Mouse (Mus musculus) brain, adult 2 months (tissue): ENCODE measurements at regions not wholly inside any gene's neighbourhood (a gene's known extent, or its start where the extent isn't known, plus 50 kb on each side); places are given as distances from the start of the nearest gene placed in this dataset.
A peak's percentile ranks its signal among the peaks of the same experiment; 100 is the strongest.

Experiments
- DNase-seq: peaks from one replicate; pipeline ENCODE4 v3.0.0; 2011; ENCODE audit warnings: low read depth, low spot score

DNA sequence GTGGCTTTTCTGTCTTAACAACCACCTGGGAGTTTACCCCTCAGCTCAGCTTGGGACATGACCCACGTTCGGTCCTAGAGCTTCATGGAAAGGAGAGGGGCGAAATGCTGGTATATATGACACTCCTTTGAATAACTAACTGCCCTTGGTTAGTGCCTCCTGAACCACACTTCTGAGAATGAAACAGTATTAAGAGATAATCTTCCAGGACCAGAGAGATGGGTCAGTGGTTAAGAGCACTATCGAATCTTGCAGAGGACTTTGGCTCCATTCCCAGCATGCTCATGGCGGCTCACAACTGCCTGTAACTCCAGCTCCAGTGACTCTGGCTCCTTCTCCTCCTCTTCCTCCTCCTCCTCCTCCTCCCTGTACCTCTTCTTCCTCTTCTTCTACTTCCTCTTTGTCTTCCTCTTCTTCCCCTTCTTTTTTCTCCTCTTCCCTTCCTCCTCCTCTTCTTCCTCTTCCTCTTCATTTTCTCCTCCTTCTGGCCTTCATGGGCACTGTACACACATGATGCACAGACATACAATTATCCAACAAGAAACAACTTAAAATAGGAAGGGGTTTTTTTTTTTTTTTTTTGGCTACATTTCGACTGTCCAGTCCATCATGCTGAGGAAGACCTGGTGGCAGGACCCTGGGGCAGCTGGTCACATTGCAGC is 71.0 kb upstream of the Ctnnb1 start:
- DNase-seq: no peak

DNA sequence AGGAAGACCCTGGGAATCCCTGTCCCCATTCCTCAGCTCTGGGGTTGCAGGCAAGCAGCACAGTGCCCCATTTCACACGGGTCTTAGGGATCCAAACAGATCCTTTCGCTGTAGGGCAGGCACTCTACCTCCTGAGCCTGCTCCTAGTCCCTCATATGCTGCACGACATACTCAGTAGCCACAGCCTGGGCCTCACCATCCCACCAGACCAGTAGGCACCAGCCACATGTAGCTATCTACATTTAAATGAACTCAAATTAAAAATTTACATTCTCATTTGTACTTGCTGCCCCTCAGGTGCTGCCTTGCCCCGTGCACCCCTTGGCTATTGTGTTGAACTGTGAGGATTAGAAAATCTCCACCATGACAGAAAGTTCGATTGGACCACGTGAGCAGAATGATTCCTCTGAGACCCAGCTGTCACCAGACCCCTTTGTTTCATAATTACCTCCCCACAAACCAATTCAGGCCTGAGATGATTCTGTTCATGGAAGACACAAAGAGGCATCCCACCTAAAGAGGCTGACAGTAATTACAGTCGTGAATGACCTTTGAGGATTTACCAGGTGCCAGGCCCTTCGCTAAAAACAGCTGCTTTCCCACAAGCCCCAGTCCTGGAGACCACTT is 67.9 kb upstream of the Ctnnb1 start:
- DNase-seq: no peak

DNA sequence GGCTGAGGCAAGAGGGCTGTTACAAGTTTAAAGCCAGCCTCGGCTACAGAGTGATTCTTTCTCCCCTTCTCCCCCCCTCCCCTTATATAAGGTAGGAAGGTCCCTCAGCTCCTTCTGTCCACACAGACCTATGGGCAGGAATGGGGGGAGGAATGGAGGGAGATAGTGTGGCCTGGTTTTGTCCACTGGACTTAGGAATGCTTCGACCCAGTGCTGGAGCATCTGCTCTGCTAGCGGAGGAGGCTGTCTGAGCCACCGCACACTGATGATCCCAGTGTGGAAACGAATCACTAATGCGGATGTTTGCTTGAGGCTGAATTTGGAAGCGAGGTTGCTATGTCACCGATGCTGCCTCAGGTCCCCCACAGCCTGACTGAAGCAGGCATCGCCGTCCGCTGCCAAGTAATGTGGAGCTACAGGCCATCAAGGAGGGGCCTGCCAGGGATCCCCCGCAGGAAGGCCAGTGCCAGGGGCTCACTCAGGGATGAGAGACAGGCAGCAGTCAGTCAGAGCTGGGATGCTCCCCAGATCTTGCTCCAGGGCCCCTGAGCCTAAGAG is 67.1 kb upstream of the Ctnnb1 start:
- DNase-seq: peak; percentile 70

DNA sequence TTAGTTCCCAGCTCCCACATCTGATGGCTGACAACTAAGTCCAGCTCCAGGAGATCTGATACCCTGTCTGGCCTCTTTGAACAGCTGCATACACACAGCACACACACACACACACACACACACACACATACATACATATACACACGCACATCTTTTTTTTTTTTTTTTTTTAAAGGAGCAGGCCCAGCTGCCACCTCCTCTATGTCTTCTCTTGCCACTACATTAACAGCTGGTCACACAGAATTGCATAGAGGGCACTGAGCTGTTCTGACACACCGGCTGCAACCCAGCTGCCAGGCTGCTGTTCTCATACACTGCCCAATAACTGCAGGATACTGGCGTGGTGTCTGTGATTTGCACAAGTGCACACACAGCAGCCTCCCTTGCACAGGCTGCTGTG is 64.6 kb upstream of the Ctnnb1 start:
- no peak for DNase-seq

DNA sequence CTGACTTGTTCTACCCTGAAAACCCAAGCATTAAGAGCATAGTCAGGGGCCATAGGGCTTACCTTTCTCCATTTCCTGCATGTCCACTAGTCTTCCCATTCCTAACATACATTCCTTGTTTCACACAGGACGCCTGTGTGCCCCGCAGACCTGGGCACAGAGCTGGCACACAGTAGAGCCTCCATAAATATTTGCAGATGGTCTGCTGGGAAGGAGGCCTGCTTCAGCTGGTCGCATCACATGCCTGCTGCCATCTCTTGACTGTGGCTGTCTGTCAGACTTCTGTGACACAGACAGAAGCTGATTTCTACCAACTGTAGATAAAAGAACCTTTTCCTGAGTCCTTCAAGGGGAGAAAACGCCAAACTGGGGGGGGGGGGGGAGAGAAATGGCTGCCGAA is 62.8 kb upstream of the Ctnnb1 start:
- peak; percentile 87 for DNase-seq

DNA sequence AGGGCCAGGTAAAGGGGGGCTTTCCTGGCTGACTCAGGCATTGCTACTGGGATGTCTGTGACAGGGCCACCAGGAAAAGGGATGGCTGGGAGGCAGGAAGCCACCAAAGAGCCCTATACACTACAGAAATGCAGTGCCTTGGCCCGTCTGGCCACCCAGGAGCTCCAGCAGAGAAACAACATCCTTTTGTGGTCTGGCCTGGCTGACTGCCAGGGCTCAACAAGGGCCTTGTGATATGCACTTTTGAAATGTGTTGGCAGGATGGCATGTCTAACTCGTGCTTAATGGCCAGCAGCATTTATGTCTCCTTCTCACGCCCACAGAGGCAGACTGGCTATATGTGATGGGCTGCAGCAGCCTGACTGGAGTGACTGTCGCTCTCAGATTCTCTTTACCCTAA is 62.3 kb upstream of the Ctnnb1 start:
- DNase-seq: peak; percentile 72

DNA sequence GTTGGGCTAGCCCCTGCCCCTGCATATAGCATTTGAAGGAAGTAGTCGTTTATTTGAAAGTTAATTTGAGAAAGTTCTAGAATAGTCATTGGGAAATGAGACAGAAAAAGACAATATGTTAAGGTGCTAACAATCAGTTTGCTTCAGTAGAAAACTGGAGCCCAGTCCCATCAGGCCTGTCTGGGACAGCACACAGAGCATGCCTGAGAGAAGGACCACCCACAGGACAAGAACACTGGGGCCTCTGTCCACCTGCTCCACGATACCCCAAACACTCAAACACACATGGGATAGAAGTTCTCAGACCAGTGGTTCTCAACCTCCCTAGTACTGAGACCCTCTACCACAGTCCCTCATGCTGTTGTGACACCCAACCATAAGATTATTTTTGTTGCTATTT is 61.2 kb upstream of the Ctnnb1 start:
- no peak for DNase-seq

DNA sequence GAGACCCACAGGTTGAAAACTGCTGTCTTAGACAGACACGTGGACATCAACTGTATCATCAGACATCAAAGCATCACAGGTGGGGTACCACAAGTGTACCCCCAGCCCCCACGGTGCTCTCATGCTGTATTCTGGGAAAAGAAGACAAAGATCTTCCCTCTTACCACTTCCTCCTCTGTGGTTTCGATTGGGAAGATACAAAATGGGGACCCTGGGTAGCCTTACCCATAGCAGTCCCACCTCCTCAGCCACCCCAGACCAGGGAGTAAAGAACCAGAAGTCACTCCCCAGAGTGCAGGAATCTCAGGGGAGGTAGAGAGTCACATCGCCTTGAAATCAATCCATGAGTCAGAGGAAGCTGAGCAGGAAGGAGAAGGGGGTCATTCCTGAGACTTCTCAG is 60.7 kb upstream of the Ctnnb1 start:
- DNase-seq: no peak

DNA sequence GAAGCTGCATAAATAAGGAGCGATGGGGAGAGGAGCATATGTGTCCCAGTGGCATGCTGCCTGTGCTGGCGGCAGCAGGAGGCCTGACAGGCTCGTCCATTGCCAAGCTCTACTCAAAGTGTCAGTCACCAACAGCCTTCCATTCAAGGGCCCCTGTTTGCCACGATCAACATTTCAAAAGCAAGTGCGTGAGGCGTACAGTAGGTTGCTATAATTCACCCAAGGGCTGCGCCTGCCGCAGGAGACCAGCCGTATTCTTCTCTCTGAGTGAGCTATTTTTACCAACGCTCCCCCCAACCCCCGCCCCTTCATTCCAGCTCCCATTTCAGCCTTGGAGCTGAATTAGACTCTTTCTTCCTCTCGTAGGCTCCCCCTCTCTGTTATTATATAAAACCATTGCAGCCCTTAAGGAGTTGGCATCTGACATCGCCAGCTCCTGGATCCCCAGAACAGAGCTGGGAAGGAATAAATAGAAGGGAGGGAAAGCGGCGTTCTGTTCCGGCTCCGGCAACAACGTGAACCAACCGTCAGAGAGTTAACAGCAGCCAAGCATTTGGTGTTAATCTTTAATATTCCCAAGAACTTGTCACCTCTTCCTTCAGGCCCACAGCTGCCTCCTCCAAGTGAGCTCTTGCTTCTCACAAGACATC is 59.5 kb upstream of the Ctnnb1 start:
- peak; percentile 90 for DNase-seq

DNA sequence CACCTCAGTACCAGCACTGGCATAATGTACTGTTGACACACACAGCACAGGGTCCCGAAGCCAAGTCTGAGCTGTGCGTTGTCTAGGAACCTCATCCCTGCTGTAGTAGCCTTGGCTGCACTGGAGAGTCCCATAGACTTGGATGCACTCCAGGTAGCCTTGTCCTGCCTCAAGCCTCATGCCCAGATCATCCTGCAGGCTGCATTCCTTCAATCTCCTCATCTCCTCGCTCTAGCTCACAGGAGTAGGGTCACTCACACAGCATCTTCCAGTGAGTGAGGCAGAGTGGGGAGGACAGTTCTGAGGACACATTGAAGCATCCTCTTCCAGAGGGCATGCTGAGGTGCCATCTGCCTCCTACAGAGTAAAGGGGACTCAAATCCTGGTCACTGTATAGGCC is 55.7 kb upstream of the Ctnnb1 start:
- DNase-seq: peak; percentile 80

DNA sequence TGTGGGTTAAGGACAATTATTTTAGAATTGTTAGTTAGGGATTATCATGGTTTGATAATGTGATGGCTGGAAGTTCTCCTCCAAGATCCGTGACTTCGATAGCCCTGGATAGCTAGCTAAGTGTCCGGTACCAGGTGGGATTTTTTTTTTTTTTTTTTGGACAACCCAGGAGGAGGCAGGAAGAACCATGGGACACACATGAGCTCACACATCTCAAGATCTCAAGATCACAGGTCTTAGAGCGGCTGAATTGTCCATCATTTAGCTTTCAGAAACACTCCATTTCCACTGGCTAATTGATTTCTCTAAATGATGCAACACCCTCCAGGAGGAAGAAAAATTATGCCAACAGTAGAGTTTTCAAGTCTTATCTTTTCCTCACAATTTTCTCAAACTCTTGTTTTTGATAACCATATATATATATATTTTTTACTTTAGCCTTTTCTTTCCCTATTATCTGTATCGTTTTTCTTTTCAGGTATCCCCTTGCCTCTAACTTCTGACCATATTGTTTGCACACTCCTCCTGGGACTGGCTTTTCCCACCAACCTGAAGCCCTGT is 54.5 kb upstream of the Ctnnb1 start:
- no peak for DNase-seq

DNA sequence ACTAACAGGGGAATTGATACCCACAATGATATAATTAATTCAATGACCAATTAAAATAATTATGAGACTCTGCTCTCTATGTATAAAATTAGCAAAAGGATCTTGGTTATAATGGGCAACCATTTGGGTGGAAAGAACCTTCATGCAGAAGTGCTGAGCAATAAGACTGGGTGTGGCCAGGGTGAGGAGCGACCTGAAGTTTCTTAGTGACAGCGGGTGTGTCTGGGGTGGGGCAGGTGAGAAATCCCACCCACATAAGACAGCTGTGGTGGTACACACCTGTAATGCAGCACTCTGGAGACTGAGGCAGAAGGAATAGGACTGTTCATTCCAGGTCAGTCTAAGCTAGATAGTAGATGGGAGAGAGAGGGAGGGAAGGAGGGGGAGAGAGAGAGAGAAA is 51.9 kb upstream of the Ctnnb1 start:
- no peak for DNase-seq
